Mouse (Mus musculus): ENCODE results near the gene Tprn.

Tprn gene

GRCm38 (mm10) chr2:25265897-25266656 lies 3.7 kb downstream of the Tprn start:
- no peak for DNase-seq (ENCODE audit: low spot score)

GRCm38 (mm10) chr2:25266720-25267119 lies 4.3 kb downstream of the Tprn start:
- DNase-seq (ENCODE audit: low spot score) = no peak

GRCm38 (mm10) chr2:25267241-25267640 lies 4.8 kb downstream of the Tprn start:
- DNase-seq (ENCODE audit: low spot score) = no peak

GRCm38 (mm10) chr2:25267746-25268309 lies 5.4 kb downstream of the Tprn start:
- no peak for DNase-seq (ENCODE audit: low spot score)

GRCm38 (mm10) chr2:25271827-25272511 lies 9.6 kb downstream of the Tprn start, which contains the start of the genes Ssna1 and Anapc2:
Gene Ssna1 (minus strand): TSS chr2:25272438.
Gene Anapc2 (plus strand): TSS chr2:25272478.
- peak; percentile 92 for DNase-seq (ENCODE audit: low spot score)

GRCm38 (mm10) chr2:25272515-25272914 lies 10.1 kb downstream of the Tprn start:
- DNase-seq (ENCODE audit: low spot score) = no peak

- no peak for DNase-seq (ENCODE audit: low spot score)
These were observed 10.6 kb downstream of the Tprn start for GRCm38 (mm10) chr2:25273010-25273409.

GRCm38 (mm10) chr2:25278928-25279882 lies 16.8 kb downstream of the Tprn start:
- no peak for DNase-seq (ENCODE audit: low spot score)

GRCm38 (mm10) chr2:25285551-25285950 lies 23.1 kb downstream of the Tprn start:
- DNase-seq (ENCODE audit: low spot score) = no peak

- DNase-seq (ENCODE audit: low spot score) = no peak
These were observed 23.9 kb downstream of the Tprn start for GRCm38 (mm10) chr2:25286314-25286713.

GRCm38 (mm10) chr2:25286837-25287636 lies 24.6 kb downstream of the Tprn start:
- no peak for DNase-seq (ENCODE audit: low spot score)

- no peak for DNase-seq (ENCODE audit: low spot score)
These were observed 25.7 kb downstream of the Tprn start, which contains the start of gene Tmem210 for GRCm38 (mm10) chr2:25287927-25288649. Gene Tmem210 (plus strand): TSS chr2:25288145.

- DNase-seq (ENCODE audit: low spot score) = no peak
These were observed 26.4 kb downstream of the Tprn start for GRCm38 (mm10) chr2:25288734-25289345.

GRCm38 (mm10) chr2:25289651-25290050 lies 27.2 kb downstream of the Tprn start, which contains the start of gene Lrrc26:
Gene Lrrc26 (plus strand): TSS chr2:25289915.
- DNase-seq (ENCODE audit: low spot score) = no peak

GRCm38 (mm10) chr2:25290101-25290815 lies 27.8 kb downstream of the Tprn start:
- DNase-seq (ENCODE audit: low spot score) = no peak

- no peak for DNase-seq (ENCODE audit: low spot score)
These were observed 28.4 kb downstream of the Tprn start for GRCm38 (mm10) chr2:25290816-25291130.

GRCm38 (mm10) chr2:25291184-25292053 lies 29.0 kb downstream of the Tprn start:
- DNase-seq (ENCODE audit: low spot score) = no peak

GRCm38 (mm10) chr2:25292054-25292544 lies 29.7 kb downstream of the Tprn start:
- no peak for DNase-seq (ENCODE audit: low spot score)
